In the genomic region with DNA sequence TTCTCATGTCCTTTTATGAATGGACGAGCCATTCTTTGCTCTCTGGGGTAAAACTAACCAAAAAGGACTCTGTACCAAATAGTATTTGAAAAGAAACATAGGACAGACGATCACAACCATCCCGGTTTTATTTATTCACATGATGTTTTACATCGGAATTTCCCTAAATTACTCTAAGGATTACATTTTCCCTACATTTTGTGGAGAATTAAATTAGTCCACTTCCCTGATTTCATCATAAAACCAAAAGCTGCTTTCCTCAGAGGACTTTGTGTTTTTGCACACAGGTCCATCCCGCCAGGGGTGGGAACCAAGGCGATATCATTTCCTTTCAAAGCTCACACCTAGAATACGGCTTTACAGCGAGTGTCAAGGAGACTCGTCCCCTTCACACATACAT, we compare ENCODE assay signal across 16 mouse cellular contexts. TPM values are rescaled to one million over a fixed set of nuclear protein-coding genes. Genes with fewer than 3 reads are reported as not detected.
"Had no signal": no experiment of that assay in that cellular context is flagged by ENCODE, and none has a peak within 500 bp of the region (broad histone marks: within the 10 kb centered on the region; RNA-seq: fewer than 3 reads in every experiment).

No protein-coding gene starts in this region.

- H3K4me2 ChIP-seq: liver, embryonic 11.5 days; liver, embryonic 15.5 days had no signal

- H3K36me3 ChIP-seq: liver, embryonic 15.5 days had no signal

- H3K9ac ChIP-seq: liver, embryonic 15.5 days had no signal

- H3K27ac ChIP-seq: liver, embryonic 15.5 days had no signal

- H3K9me3 ChIP-seq: liver, embryonic 15.5 days had no signal

- H3K4me3 ChIP-seq: liver, embryonic 15.5 days had no signal

- DNase-seq: kidney, adult 8-10 months; kidney, postnatal 25 days; layer of hippocampus, adult 9-11 months; layer of hippocampus, postnatal 36 days; lung, adult 2 months; lung, postnatal 36 days; thymus, adult 18-20 months; thymus, postnatal 14 days had no signal

- ATAC-seq: lung, postnatal 0 days had no signal

RNA-seq across cellular contexts. Expression of a gene that starts 6.3 kb away (rescaled TPM):
- total RNA-seq: layer of hippocampus, adult 18-20 months; layer of hippocampus, postnatal 36 days; left cerebral cortex, postnatal 25 days; megakaryocyte progenitor cell, adult 5-6 weeks; neutrophil, adult 5-6 weeks had no signal
- polyA plus RNA-seq: liver, embryonic 15.5 days; midbrain, postnatal 0 days had no signal
